Mouse (Mus musculus): Measurements from ENCODE around the gene Hpse2.
A peak's percentile ranks its signal among the peaks of the same experiment; 100 is the strongest.

The Hpse2 gene

DNA sequence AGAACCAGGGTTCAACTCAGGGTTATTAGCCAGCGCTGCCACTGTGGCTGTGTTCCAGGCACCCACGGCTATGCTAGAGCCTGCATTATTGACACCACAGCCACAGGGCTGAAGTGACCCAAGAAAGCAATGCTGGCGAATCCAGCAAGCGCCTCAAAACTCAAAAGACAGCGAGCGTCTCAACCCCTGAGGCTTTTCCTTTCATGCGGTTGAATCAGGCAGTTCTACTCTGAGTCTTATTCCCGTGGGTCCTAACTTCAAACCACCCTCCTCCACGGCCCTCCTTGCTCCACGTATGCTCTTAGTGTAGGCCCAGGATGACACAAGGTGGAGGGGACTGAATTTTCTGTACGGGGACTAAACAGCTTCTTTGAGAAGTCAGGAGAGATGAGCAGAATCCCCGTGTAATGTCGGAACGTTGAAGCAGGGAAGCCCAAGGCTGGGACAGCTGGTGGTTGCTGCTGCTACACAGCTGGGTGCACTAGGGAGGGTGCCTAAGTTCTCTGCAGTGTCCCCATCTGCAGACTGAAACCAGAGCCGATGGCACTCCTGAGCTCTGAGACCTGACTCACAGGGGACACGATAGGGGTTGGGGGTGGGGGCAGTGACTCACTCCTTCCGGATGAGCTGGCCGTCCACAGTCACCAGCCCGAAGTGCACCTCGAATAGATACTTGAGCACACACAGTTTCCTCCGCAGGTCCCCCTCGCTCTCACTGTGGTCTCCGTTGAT lies 617.8 kb downstream of the Hpse2 start:
- no peak for DNase-seq

DNA sequence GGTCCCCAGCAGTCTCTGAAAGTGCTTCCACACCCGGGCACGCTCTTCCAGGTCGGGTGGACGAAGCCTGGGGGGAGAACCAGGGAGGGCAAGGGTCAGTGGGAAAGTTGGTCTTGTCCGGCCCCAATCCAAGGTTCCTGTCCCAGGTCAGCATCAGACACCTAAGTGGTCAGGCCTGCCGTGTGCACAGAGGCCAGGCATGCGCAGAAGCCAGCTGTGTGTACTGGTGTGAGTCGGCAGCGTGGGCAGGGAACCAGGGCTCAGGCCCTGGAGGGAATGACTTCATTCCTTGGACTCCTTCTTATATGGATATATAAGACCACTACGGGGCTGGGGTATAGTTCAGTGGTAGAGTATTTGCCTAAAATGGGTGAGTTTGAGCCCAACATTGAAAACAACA lies 618.5 kb downstream of the Hpse2 start:
- DNase-seq = no peak

DNA sequence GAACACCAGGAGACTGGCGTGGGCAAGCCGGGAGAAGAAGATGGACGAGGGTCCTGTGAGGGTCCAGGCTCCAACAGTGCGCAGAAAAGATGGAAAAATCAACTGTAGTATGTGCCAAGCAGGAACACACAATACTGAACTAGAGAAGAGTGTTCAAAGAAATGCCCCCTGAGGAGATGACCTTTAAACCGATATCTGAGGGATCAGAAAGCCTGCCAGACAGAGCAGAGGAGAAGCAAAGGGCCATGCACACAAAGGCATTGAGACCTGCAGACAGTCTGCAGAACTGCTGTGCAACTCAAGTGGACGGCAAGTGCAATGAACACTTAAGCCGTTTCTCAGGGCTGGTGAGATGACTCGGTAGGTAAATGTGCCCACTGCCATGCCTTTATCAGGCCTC lies 620.8 kb downstream of the Hpse2 start:
- no peak for DNase-seq

DNA sequence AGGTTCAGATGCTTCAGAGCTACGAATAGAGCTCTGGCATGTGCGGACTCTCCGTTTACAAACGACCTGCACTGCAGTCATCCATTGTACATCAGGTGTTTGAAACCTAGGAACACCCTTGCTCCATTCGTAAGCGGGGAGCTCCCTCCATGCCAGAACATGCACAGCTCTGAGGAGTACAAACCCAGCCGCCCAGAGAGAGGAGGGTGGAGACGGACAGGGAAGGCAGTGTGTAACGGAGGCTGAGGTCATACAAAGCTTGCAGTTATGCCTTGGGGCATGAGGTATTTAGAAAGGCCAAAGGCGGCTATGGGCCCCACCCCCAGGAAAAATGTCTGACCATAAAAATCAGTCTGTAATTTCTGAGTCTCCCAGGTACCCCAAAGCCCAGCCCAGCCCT lies 623.8 kb downstream of the Hpse2 start:
- no peak for DNase-seq

DNA sequence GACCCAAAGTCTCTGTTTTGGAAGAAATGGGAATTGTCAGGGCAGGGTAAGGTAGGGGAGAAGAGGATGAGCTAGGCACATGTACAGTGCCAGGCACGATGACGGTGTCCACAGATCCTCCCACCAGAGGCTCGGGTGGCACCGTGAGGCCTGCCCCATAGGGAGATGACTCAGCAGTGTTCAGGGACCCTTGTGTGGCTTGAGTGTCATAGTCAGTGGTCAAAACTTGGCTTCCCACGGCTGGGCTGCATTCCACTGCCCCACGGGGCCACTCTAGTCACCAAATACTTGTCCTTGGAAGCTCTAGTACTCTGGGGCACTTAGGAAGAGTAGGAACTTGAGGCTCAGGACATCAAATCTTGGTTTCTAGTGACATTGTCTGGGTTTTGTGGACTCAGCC lies 631.5 kb downstream of the Hpse2 start:
- no peak for DNase-seq

DNA sequence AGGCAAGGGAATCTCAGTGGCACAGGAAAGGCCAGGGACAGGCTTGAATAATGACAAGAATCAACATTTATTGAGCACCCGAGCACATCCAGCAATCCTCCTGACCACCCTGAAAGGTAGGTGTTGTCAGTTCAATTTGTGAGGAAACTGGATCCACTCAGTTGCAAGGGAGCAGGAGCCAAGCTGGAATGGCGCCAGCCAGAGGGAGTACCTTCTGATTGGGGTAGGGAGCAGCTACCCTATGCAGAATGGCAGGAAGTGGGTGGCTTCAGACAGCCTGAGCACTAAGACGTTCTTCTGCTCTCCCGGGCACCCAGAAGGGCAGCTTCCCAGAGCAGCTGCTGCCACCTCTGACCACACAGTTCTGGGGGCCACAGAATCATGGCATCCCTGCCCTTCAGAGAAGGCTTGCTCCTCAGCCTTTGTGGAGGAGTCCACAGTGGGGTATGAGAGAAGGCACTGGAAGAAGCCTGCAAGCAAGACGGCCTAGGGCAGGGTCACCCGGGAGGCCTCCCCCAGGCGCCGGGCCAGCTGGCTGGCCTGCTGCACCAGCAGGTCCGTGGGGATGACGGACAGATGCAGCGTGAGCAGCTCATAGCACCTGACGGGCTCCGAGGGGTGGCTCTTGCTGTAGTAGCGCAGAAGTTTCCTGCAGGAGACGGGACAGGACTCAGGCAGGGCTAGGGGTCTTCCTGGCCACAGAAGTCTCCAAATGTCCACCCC lies 632.8 kb downstream of the Hpse2 start:
- DNase-seq = peak; percentile 45

DNA sequence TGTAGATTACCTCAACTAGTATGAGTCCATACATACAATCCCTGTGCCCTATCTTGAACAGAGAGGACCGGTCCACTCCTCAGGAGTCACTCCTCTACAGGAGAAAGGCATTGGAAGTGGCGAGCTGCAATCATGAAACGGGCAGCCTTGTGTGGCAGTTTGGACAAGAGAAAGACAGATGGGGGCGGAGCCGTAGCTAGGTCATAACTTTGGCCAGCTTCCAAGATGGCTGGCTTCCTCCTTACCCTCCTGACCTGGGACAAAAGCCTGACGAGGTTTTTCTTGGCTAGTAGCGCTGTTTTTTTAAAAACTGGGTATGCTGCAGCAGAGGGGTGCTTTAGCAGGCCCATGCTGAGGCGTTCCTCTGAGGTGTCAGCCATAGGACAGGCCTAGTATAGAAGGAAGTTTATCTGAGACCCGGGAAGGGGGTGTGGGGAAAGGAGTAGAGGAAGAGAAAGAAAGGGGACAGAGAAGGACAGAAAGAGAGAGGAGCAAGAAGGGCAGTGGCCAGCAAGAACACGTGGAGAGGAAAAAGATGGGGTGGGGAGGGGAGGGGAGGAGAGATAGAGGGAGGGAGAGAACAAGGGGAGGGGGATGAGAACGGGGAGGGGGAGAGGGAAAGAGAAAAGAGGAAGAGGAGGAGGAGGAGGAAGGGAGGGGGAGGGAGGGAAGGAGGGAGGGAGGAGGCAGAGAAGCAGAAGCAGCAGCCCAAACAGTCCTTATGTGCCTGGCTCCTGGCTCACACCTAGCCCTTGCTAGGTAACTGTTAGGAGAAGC lies 634.8 kb downstream of the Hpse2 start:
- no peak for DNase-seq

DNA sequence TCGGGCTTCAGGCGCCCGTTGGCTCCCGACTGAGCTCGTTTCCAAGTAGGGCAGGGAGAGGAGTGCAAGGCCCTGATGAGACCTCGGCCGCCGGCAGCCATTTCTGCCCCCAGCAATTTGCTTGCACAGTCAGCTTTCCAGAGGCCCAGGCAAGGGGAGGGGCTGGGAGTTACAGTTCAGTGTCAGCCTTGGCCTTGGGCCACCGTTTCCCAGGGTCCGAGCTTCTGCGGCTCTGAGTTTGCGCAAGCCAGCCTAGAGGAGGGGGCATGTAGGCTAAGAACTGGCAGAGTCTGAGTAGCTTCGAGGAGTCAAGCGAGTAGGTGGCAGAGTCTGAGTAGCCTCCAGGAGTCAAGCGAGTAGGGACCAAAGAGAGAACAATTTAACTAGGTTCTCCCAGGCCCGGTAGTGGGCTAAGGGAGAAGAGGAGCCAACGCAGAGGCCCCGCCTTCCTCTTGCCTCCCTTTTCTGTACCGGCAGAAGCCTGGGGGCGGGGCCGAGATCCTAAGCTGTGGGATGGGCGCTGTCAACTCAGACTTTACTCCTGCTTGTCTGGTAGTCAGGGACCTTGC lies 635.7 kb downstream of the Hpse2 start, which contains the start of gene Pyroxd2:
TSS of gene Pyroxd2 (minus strand) at position 413 of the 569 bp plus-strand sequence.
- peak; percentile 65 for DNase-seq

DNA sequence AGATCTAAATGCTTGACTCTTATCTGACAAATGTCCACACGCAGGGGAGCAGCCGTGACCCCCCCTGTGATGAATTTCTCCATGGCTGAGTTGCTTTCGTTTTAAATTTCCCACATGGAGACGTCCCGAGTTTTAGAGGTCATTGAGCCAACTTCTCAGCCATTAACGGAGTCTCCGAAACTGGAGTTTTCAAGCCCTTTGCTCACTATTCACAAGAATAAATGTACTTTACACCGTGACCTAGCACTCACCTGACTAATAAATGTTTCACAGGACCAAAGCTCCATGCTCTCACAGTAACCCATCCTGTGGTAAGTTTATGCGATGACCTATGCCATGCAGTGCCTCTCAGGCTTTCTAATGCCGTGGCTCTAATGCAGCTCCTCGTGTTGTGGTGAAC lies 638.0 kb downstream of the Hpse2 start:
- no peak for DNase-seq

DNA sequence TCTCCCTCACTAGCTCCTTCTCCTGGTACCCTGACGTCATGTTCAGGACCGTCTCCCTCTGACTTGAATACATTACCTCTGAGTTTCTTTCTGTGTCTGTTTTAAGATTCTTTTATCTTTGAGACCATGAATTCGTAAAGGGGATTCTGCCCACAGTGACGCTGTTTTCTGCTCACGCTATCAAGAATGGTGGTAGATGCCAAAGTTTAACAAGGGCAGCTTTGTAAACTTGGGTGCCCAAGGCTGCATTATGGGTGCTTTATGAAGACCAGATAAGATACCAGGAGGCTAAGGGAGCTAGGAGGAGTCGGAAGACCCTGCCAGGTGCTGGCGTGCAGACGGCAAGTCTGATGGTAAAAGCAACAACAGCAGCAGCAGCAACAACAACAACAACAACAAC lies 641.5 kb downstream of the Hpse2 start:
- DNase-seq = no peak

DNA sequence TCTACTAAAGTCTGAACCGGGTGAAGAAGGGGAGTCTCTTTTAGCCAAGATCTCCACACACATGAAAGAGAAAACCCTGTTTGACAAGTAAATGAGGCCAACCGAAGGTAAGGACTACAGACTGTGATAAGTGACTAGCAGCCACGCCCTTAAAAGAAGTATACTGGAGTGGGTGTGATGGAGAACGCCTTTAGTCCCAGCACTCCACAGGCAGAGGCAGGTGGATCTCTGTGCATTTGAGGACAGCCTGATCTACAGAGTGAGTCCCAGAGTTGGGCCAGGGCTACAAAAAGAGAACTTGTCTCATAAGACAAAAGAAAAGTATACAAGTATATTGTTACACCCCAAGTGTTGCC lies 642.3 kb downstream of the Hpse2 start:
- DNase-seq = no peak

DNA sequence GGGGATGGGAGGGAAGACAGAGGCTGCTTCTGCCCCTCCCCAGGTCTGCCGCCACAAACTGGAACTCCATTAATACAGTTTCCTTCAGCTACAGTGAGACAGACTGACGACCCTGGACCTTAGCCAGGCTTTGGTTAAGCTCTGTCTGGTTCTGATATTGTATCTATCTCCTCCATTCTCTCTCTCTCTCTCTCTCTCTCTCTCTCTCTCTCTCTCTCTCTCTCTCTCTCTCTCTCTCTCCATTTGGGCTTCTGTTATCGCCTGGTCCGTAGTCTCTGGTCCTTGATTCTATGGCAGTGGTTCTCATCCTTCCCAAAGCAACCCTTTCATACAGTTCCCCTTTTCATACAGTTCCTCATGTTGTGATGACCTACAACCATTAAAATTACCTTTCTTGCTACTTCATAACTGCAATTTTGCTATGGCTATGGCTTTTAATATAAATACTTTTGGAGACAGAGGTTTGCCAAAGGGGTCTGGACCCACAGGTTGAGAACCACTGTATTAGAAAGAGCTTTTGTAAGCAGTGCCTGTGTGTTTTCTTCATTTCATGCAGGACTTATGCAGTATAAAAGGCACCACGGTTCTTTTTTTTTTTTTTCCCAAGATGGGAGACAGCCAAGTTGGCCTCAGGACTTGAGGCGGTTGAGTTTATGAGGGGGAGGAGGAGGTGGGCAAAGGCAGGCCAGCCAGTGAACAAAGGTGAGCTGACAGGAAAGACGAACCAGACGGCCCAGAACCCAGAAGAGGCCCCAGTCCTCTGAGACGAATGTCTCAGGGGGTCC lies 642.9 kb downstream of the Hpse2 start:
- no peak for DNase-seq

DNA sequence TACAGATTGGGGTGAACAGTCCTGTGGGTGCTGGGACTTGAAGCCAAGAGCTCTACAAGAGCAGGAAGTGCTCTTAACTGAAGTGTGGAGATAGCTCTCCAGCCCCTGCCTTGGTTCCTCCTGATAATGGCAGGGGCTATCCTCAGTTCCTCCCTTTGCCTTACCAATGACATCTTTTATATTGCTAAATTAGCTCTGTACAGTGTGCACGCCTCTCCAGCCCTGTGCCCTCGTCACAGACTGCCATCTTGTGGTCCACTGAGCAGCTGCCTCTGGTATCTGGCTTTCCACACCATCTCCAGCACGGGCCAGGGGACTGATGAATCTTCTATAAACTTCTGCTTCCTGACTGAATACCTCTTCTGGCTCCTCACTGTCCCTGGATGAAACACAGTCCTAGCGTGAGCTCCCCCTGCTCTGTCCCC lies 644.0 kb downstream of the Hpse2 start:
- DNase-seq = peak; percentile 64

DNA sequence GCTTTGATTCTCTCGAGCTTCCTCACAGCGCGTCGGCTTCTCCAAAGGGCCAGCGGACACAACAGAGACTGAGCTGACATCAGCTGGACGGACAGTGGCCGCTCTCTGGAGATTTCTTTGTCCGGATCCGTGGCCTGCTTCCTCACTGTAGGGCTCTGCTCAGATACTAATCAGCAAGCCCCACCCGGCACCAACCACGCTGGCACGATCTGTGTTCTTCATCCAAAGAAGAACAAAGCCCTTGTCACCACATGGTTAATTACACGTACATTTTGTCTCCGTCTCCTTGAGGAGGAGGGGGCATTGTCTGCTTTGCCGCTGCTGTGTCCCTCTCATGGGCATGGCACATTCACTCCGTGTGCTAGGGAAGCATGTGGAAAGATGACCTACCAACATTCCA lies 644.9 kb downstream of the Hpse2 start:
- no peak for DNase-seq

DNA sequence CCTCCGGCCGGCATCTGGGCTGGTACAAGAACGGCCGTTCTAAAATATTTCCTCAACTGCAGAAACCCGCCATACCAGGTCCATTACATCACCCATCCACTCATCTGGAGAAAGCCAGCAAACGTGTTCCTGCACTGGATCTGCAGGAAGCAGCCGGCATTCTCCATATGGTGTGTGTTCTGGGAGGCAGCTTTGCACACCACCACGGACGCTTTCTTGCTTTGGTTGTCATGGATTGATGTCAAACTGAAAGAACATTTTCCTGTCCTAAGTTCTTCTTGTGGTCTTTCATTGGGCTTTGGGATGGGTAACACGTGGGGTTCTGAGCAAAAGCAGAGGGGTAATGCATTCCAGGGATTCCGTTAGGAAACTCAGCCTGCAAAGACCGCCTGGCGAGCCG lies 646.3 kb downstream of the Hpse2 start:
- DNase-seq = no peak

DNA sequence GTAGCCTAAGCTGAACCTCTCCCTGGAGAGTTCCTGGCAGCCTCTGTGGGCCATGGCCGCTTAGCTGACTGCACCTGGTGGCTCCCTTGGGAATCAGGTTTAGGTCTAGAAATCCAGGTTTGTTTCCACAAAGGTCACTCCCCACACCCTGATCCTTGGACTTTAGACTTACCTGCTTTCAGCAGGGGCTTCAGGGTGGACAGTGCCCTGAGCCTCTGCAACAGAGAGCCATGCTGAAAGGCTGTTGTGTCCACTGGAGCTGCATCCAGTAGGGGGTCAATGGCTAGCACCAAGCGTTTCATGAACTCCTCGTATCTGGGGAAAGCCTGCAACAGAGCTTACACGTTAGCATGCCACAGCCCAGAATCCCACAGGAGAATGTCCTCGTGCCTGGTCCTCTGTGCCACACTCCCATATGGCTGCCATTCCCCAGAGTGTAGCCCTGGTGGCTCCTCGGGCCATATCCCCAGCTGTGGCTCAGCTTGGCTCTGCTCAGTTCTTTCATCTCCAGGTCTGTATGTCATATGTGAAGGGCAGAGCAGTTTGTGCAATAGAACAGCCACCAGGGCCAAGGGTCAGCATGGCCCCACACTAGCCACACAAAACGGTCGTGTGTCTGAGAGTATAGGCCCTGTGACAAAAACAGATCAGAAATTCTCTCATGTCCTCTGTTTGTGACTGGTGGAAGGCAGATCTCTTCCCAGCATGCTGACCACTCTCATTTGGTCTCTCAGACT lies 647.8 kb downstream of the Hpse2 start:
- DNase-seq = no peak

DNA sequence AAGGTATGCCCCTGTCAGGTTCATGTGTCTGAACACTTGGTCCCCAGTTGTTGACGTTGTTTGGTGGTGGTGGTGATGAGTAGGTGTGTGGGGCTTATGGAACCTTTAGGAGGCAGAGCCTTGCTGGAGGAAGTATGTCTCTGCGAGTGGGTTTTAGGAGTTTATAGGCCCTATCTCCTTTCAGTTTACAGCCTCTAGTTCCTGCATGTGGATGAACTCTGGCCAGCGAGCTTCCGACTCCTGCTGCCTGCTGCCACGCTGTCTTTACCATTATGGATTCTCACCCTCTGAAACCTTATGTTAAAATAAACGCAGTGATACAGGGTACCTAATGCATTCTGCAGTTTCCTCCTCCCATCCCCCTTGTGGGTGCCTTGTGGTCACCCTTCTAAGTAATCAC lies 648.4 kb downstream of the Hpse2 start:
- no peak for DNase-seq

DNA sequence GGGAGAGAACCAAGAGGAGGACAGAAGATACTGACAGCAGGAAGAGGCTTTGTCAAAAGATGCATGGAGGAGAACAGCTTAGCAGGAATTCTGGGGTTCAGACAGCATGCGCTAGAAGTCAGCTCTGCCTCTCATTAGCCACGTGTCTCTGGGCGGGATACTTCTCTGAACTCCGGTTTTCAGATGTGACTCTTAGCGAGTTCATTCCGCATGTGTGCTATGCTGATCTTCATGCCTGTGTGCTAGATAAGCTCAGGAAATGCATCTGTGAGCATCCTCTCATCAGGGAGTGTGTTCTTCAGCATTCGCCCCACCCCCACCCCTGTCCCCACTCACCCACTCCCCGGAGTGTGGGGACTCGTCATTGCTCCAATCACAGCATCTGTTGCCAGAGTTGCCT lies 650.4 kb downstream of the Hpse2 start:
- no peak for DNase-seq
